In the genomic region with DNA sequence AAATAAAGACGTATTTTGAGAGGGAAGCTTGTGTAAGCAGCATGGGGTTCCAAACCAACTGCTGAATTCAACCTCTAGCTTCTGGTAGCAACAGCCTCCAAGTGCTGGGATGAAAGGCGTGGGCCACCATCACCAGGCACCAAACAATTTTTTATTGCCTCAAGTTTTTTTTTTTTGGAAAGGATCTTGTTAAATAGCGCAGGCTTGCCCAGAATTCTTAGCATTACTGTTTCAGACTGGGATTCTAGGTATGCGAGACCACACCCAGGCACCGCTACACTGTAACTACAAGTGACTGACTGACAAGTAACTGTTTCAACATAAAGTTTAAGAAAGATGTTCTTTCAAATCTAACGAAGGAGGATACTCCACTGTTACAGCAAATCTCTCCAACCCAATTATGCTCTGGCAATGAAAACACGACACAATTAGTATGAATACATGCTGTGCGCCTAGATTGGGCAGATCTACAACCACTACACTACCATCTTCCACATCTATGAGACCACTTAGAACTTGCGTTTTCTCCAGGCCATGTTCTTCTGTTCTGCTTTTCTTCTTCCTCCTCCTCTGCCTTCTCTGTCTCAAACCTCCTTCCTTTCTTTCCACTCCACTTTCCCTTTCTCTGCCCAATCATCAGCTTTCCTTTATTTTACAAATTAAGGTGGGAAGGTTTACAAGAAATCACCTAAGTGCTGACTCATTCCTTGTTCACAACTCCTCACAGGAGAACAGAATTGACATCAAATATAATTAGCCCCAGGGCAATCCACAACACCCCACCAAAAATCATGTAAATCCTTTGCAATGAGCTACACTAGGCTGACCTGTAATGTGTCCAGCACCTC, we compare ENCODE assay signal across 8 mouse cellular contexts. TPM values are rescaled to one million over a fixed set of nuclear protein-coding genes. Genes with fewer than 3 reads are reported as not detected.
DNase-seq lines count a peak whose midpoint lies in the region; ATAC-seq and TF ChIP-seq lines count a peak whose summit lies in the region.

No protein-coding gene starts in this region.

- no peaks in the 10 kb centered on the region for H3K9me3 ChIP-seq in forebrain, embryonic 12.5 days
- no peaks in the 10 kb centered on the region for H3K9me3 ChIP-seq in liver, embryonic 12.5 days (replicated peaks)

- TF ChIP-seq POLR2A in lung, adult 2 months (IDR thresholded peaks at IDR 0.05; ENCODE audit: borderline replicate concordance, extremely low read depth, low read depth, low read length) = no peak
- no peak for TF ChIP-seq POLR2A in bone marrow, adult 2 months (IDR thresholded peaks at IDR 0.05; ENCODE audit: borderline replicate concordance, control insufficient read depth, low read depth, low read length)

- peak overlapping the region; percentile 97 for H3K9ac ChIP-seq in forebrain, embryonic 12.5 days
- peak overlapping the region; percentile 67 for H3K9ac ChIP-seq in liver, embryonic 12.5 days

- ATAC-seq in forebrain, embryonic 12.5 days (ENCODE audit: low FRiP score) = 0 out of 2 replicates have a peak, but pooled peaks have one; percentile 1
- no peak for ATAC-seq in liver, embryonic 12.5 days
- ATAC-seq in megakaryocyte progenitor cell, adult 5-6 weeks (replicated peaks; ENCODE audit: poor library complexity) = no peak
- no peak for ATAC-seq in frontal cortex, adult (ENCODE audit: low TSS enrichment)

- peak overlapping the region; percentile 90; the same call in 1 of the 2 replicates for H3K27ac ChIP-seq in bone marrow, adult 2 months (ENCODE audit: control insufficient read depth, insufficient read depth, low read depth, low read length, poor library complexity)
- H3K27ac ChIP-seq in forebrain, embryonic 12.5 days = peak overlapping the region; percentile 99
- H3K27ac ChIP-seq in liver, embryonic 12.5 days = peak overlapping the region; percentile 96

- H3K4me1 ChIP-seq in lung, adult 2 months (ENCODE audit: control insufficient read depth, insufficient read depth, low read length) = peaks cover 3% of the 10 kb centered on the region
- no peaks in the 10 kb centered on the region; the same call in 1 of the 2 replicates for H3K4me1 ChIP-seq in bone marrow, adult 2 months (ENCODE audit: control insufficient read depth, insufficient read depth, low read length)
- peaks cover 21% of the 10 kb centered on the region for H3K4me1 ChIP-seq in forebrain, embryonic 12.5 days
- H3K4me1 ChIP-seq in liver, embryonic 12.5 days = peaks cover 41% of the 10 kb centered on the region

- no peaks in the 10 kb centered on the region for H3K36me3 ChIP-seq in forebrain, embryonic 12.5 days (replicated peaks)
- no peaks in the 10 kb centered on the region for H3K36me3 ChIP-seq in liver, embryonic 12.5 days
- H3K36me3 ChIP-seq in splenic B cell, adult 2 months (ENCODE audit: control insufficient read depth, insufficient read depth, low read length, poor library complexity, severe bottlenecking) = no peaks in the 10 kb centered on the region

- no peaks in the 10 kb centered on the region for H3K27me3 ChIP-seq in forebrain, embryonic 12.5 days
- H3K27me3 ChIP-seq in liver, embryonic 12.5 days (replicated peaks) = no peaks in the 10 kb centered on the region
- no peaks in the 10 kb centered on the region for H3K27me3 ChIP-seq in splenic B cell, adult 2 months (ENCODE audit: control insufficient read depth, insufficient read depth, low read length, poor library complexity, severe bottlenecking)

- DNase-seq in lung, adult 2 months = no peak
- DNase-seq in lung, adult 18-20 months = no peak
- DNase-seq in splenic B cell, adult 2 months (ENCODE audit: low read depth, low spot score) = peak; percentile 6

- no peak for TF ChIP-seq CTCF in lung, adult 2 months (IDR thresholded peaks at IDR 0.05; ENCODE audit: insufficient read depth, low read length)
- no peak for TF ChIP-seq CTCF in bone marrow, adult 2 months (IDR thresholded peaks at IDR 0.05; ENCODE audit: control insufficient read depth, insufficient read depth, low read length)

- H3K4me2 ChIP-seq in forebrain, embryonic 12.5 days = peak overlapping the region; percentile 76
- peak overlapping the region; percentile 83 for H3K4me2 ChIP-seq in liver, embryonic 12.5 days

- 81% methylated on average over 9 of the region's 9 CpGs for WGBS in lung, adult 2 months
- 51% methylated on average over 9 of the region's 9 CpGs for WGBS in bone marrow, adult 2 months
- 86% methylated on average over 9 of the region's 9 CpGs for WGBS in forebrain, embryonic 12.5 days
- WGBS in liver, embryonic 12.5 days (ENCODE audit: insufficient replicate concordance) = 79% methylated on average over 9 of the region's 9 CpGs

- H3K4me3 ChIP-seq in lung, adult 2 months (replicated peaks; ENCODE audit: extremely low read depth, low read depth, low read length) = peak overlapping the region; percentile 21
- no peak overlapping the region for H3K4me3 ChIP-seq in bone marrow, adult 2 months (replicated peaks; ENCODE audit: control insufficient read depth, low read depth, low read length)
- H3K4me3 ChIP-seq in forebrain, embryonic 12.5 days (replicated peaks) = peak overlapping the region; percentile 88
- H3K4me3 ChIP-seq in liver, embryonic 12.5 days = peak overlapping the region; percentile 60

RNA-seq across cellular contexts. Expression of gene Birc6, which starts 1.1 kb away (rescaled TPM):
- polyA plus RNA-seq in lung, adult 2 months (2012; rRNA removed) = 73.3 and 91.7 TPM in 2 replicates
- 25.1 and 35.7 TPM in 2 replicates for polyA plus RNA-seq in bone marrow, adult 2 months (2011; ENCODE audit: insufficient read depth, insufficient read length, low replicate concordance, missing spikeins)
- polyA plus RNA-seq in forebrain, embryonic 12.5 days (2016; fragmentation: Nextera tagmentation; extraction: Ambion mirVana) = 103 and 109 TPM in 2 replicates
- 50.8 and 51.3 TPM in 2 replicates for polyA plus RNA-seq in liver, embryonic 12.5 days (2016; fragmentation: Nextera tagmentation; extraction: Ambion mirVana)
- 159 and 181 TPM in 2 replicates for total RNA-seq in megakaryocyte progenitor cell, adult 5-6 weeks (2015)
- total RNA-seq in megakaryocyte progenitor cell, adult 5-6 weeks (2017) = 109 and 135 TPM in 2 replicates

RNA-seq across cellular contexts. Expression of gene Yipf4, which starts 37.7 kb away (rescaled TPM):
- 66.3 and 194 TPM in 2 replicates for polyA plus RNA-seq in lung, adult 2 months (2012; rRNA removed)
- polyA plus RNA-seq in bone marrow, adult 2 months (2011; ENCODE audit: insufficient read depth, insufficient read length, low replicate concordance, missing spikeins) = 36.2 and 37.1 TPM in 2 replicates
- 52.6 and 54.9 TPM in 2 replicates for polyA plus RNA-seq in forebrain, embryonic 12.5 days (2016; fragmentation: Nextera tagmentation; extraction: Ambion mirVana)
- 63.2 and 64.7 TPM in 2 replicates for polyA plus RNA-seq in liver, embryonic 12.5 days (2016; fragmentation: Nextera tagmentation; extraction: Ambion mirVana)
- total RNA-seq in megakaryocyte progenitor cell, adult 5-6 weeks (2015) = 43.2 and 49.1 TPM in 2 replicates
- total RNA-seq in megakaryocyte progenitor cell, adult 5-6 weeks (2017) = 44.0 and 55.6 TPM in 2 replicates
